Mouse (Mus musculus): ENCODE measurements at regions not wholly inside any gene's neighbourhood (a gene's known extent, or its start where the extent isn't known, plus 50 kb on each side); places are given as distances from the start of the nearest gene placed in this dataset.

DNA sequence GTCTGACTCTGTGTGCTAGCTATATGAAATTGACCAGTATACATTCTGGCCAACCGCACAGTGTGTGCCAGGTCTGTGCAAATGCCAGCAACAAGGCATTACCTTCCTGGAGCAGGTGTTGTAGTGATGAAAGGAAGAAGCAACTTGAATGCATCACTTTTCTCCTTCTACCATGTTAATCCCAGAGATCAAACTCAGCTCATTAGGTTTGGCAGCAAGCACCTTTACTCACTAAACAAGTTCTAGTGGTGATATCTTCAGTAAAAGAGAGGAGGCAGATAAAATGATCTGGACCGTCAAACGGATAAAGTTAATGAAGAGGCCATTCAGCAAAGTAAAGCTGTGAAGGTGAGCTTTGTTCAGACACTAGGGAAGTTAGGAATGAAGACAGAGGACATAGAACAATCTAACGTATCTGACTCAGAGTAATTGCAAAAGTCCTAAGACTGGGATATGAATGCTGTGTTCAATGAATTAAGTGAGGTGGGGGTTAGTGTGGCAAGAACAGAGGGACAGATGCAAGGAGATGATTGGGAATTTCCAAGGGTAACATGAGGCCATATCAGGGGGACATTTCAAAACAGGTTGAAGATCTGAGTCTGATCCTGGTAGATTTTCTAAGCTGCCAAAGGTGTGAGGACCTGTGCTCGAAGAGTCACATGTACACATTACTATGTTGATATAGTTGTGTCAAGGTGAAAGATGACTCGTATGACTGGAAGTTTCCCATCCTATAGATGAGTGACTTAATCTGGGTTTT is 1478.4 kb upstream of the Slc10a2 start:
- intact Hi-C loops (cut with DNase I), result no loop called here

GRCm38 (mm10) chr8:6582732-6583131 is 1477.6 kb upstream of the Slc10a2 start:
- intact Hi-C loops (cut with DNase I), result no loop called here
- DNase-seq, result no peak

More for the DNA sequence above, 1478.4 kb upstream of the Slc10a2 start:
- no peak for DNase-seq

GRCm38 (mm10) chr8:6577868-6578634 is 1472.9 kb upstream of the Slc10a2 start:
- intact Hi-C loops (cut with DNase I), result no loop called here
- DNase-seq, result no peak

DNA sequence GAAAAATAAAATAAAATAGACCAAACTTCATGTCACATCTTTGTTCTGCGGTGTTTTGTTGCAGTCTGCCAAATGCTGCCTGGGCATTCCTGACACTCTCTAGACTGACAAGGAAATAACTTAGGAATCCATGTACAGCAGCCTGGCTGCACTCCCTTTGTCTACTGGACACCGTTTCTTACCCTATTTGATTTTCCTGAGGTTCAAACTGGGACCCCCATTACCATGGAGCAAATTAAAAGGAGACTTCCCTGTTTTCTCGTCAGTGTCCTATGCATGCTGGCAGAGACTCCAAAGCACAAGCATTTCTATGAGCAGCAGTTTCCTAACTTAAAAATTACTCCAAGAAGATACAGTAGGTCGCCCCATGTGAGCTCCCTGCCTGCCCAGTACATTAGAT is 1470.1 kb upstream of the Slc10a2 start:
- DNase-seq, result no peak
- intact Hi-C loops (cut with DNase I), result no loop called here

GRCm38 (mm10) chr8:6573492-6573891 is 1468.3 kb upstream of the Slc10a2 start:
- DNase-seq, result no peak
- intact Hi-C loops (cut with DNase I), result no loop called here

DNA sequence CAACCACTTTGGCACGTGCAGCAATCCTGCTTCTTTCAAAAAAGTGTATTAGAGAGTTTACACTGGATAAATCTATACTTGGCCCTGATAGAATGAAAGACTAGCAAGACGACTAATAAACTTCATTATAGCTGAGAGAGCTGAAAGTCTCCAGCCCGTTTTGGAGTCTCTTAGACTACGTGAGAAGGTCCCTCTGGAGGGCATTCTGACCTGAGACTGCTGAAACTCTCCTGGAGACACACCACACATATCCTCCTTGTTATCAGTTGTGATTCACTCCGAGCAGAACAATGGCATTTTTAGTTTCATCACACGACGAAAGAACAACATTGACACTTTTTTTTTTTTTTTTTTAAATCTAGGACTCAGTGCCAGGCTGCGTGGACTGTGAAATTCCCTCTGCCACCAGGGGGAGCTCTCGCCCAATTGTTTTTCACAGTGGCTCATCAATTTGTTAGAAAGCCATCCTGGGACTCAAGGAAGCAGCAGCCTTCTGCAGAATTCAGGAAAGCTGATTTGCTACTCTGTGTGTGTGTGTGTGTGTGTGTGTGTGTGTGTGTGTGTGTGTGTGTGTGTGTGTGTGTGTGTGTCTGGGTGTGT is 1467.0 kb upstream of the Slc10a2 start:
- peak; percentile 81 to 93 for DNase-seq
- intact Hi-C loops (cut with DNase I), result no loop called here

DNA sequence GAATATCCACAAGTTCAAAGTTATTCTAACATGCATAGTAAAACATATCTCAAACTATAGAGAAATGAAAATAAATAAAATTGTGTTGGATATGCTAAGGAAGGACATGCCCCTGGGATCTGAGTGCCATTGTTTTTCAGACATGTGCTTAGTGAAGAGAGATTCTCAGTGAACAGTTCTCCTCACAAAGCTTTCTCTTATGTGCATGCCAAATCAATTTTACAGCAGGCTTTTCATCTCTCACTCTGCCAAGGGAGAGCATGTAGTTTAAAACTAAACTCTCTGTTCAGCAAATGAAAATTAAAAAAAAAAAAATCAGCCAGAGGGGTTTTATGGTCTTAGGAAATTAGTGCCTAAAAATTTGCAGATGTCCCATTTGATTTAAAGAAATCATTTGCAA is 1445.8 kb upstream of the Slc10a2 start:
- no peak for DNase-seq
- intact Hi-C loops (cut with DNase I), result no loop called here

- DNase-seq, result no peak
- intact Hi-C loops (cut with DNase I), result no loop called here
These were observed 1422.0 kb upstream of the Slc10a2 start for GRCm38 (mm10) chr8:6527171-6527570.

- no peak for DNase-seq
- intact Hi-C loops (cut with DNase I), result no loop called here
These were observed 1410.9 kb upstream of the Slc10a2 start for GRCm38 (mm10) chr8:6515882-6516682.

GRCm38 (mm10) chr8:6492453-6492852 is 1387.3 kb upstream of the Slc10a2 start:
- intact Hi-C loops (cut with DNase I), result no loop called here
- DNase-seq, result peak; percentile 25 to 28

- DNase-seq, result no peak
- intact Hi-C loops (cut with DNase I), result no loop called here
These were observed 1376.8 kb upstream of the Slc10a2 start for GRCm38 (mm10) chr8:6481966-6482365.

DNA sequence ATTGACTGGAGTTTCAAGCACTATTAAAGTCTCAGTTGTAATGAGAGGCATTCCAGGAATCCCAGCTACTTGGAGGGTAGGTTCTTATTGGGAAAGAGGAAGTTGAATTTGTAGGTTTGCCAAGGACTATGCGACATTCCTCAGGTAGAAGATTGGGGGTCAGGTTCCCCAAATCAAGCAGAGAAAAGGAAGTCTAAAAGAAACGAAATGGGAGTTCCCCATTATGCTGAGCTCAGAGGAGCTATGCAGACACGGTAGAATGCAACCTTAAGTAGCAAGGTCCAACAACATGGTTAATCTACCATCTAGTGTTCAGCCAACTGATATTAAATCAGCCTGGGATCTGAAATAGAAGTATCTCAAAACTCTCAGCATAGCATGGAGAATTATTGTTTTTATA is 1365.9 kb upstream of the Slc10a2 start:
- DNase-seq, result no peak
- intact Hi-C loops (cut with DNase I), result no loop called here

DNA sequence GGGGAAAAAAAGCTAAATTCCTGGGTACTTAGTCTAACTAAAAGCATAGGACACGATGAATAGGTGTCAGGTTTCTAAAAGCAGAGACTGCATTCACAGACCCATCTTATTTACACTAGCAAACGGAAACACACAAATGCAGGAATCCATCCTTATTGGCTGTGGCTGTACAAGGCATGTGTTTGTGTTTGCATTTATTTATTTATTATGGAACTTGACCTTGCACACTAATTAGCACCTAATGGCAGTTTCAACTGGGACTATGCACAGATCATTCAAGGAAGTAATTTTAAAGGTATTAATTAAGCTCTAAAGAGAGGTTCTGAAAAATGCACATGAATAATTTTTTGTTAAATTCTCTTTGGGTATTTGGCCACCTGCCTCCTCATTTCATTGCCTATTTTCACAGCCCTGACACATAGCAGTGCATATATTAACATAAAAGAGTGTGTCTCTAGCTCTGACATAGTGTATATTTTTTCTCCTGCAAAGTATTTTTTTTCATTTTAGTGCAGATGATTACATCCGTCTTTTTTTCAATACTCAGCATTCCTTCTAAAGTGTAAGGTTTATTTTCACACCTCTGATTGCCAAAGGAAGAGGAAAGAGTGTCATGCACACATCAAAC is 1351.5 kb upstream of the Slc10a2 start:
- DNase-seq, result no peak
- intact Hi-C loops (cut with DNase I), result no loop called here

DNA sequence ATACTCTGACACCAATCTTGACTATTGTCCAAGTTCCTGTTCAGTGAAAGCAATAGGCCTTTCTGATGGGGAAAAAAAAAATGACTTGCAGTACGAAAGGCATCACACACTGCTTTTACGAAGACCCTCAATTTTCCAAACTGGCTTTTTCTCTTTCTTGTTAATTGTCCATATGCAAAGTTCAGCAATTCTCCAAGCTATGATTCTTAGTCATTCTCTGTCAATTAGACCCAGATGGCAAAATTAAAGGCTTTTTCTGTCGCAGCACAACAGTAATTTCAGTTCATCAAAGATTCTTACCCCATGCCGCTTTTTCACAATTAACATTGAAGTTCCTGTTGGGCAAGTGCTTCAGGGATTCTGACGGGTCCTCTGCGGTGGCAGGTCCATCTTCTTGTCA is 1343.2 kb upstream of the Slc10a2 start:
- intact Hi-C loops (cut with DNase I), result no loop called here
- no peak for DNase-seq

GRCm38 (mm10) chr8:6439069-6439468 is 1333.9 kb upstream of the Slc10a2 start:
- DNase-seq, result no peak
- intact Hi-C loops (cut with DNase I), result no loop called here

Data from heart, postnatal 10 days (tissue).